Mouse (Mus musculus) heart, adult 2 months (tissue): ENCODE data around the gene Rbp4.

Experiments used
- CTCF ChIP-seq: fragments of 200-600 bp; IDR thresholded peaks from 2 replicates; pipeline ENCODE4 v1.8.1; 2022; ENCODE audit warnings: antibody characterized with exemption, mild to moderate bottlenecking, moderate library complexity
- POLR2A ChIP-seq: fragments of 200-500 bp; IDR thresholded peaks from 2 replicates; pipeline ENCODE4 v1.6.1; 2011; ENCODE audit warnings: mild to moderate bottlenecking, low read depth, low read length, control low read depth; ENCODE audit not compliant: insufficient read depth

GRCm38 (mm10) chr19:38085841-38086240 is 39.2 kb downstream of the Rbp4 start:
- no peak for TF ChIP-seq CTCF
- no peak for TF ChIP-seq POLR2A
